Mouse (Mus musculus) Patski (cell line): ENCODE measurements at regions not wholly inside any gene's neighbourhood (a gene's known extent, or its start where the extent isn't known, plus 50 kb on each side); places are given as distances from the start of the nearest gene placed in this dataset.
A peak's percentile ranks its signal among the peaks of the same experiment; 100 is the strongest.

Experiments
- ATAC-seq: fragments of 100-300 bp; one replicate; pipeline ENCODE4 v1.8.0; 2021
- CTCF ChIA-PET: fragments of 350-600 bp; sonication (Branson Sonifier 250); formaldehyde crosslinking; loops from one replicate; lab custom pipeline; 2022; ENCODE audit warnings: inconsistent platforms; lab: Charles Lee
- POLR2A ChIA-PET: fragments of 350-600 bp; sonication (Branson Sonifier 250); formaldehyde crosslinking; loops from one replicate; lab custom pipeline; 2022; ENCODE audit warnings: antibody characterized with exemption, inconsistent platforms; lab: Charles Lee
- DNase-seq: peaks from one replicate; pipeline ENCODE4 v3.0.0-alpha.2; 2011; ENCODE audit warnings: low read depth, low spot score
- H3K27me3 ChIP-seq: fragments of 371-371 bp; one replicate; pipeline ENCODE4 v1.5.1; 2021
- CTCF ChIP-seq: fragments of 100-300 bp; IDR thresholded peaks from one replicate; pipeline ENCODE4 v1.5.1; 2021
- in situ Hi-C: fragments of 300-500 bp; cut with MboI; formaldehyde crosslinking; loops from 3 replicates; pipeline ENCODE4 v1.11.1; 2018; ENCODE audit warnings: low pct_unique_long_range_greater_than_20kb, mixed read lengths

- POLR2A ChIA-PET = no interaction called here
Observed at GRCm38 (mm10) chr8:7721880-7722279, 939.2 kb downstream of the Efnb2 start.

GRCm38 (mm10) chr8:7718898-7719696, 941.9 kb downstream of the Efnb2 start:
- ATAC-seq (no peak), DNase-seq (no peak)
- ChIA-PET POLR2A (no interaction called here), CTCF (no interaction called here)
- TF ChIP-seq CTCF = no peak
- in situ Hi-C loops = no loop called here
- no peaks in the 10 kb centered on the region for H3K27me3 ChIP-seq

More at GRCm38 (mm10) chr8:7721880-7722279, 939.2 kb downstream of the Efnb2 start:
- DNase-seq = no peak
- no peak for ATAC-seq
- H3K27me3 ChIP-seq = no peaks in the 10 kb centered on the region
- in situ Hi-C loops = no loop called here
- CTCF ChIA-PET = interaction anchor here (0.6 kb wide), 1 partner anchor 10 kb away, joined by 3 read pairs; no protein-coding TSS in a partner anchor
- no peak for TF ChIP-seq CTCF

GRCm38 (mm10) chr8:7710764-7711163, 950.3 kb downstream of the Efnb2 start:
- in situ Hi-C loops = no loop called here
- ChIA-PET POLR2A (no interaction called here), CTCF (no interaction called here)

GRCm38 (mm10) chr8:7709406-7709805, 951.6 kb downstream of the Efnb2 start:
- TF ChIP-seq CTCF = no peak
- in situ Hi-C loops = no loop called here
- CTCF ChIA-PET = no interaction called here

More at GRCm38 (mm10) chr8:7710764-7711163, 950.3 kb downstream of the Efnb2 start:
- TF ChIP-seq CTCF = no peak
- DNase-seq (peak; percentile 35), ATAC-seq (peak; percentile 44)
- no peaks in the 10 kb centered on the region for H3K27me3 ChIP-seq

GRCm38 (mm10) chr8:7691355-7691996, 969.6 kb downstream of the Efnb2 start:
- in situ Hi-C loops = no loop called here
- DNase-seq (no peak), ATAC-seq (no peak)
- H3K27me3 ChIP-seq = no peaks in the 10 kb centered on the region
- ChIA-PET POLR2A (no interaction called here), CTCF (interaction anchor here (2.7 kb wide), 1 partner anchor 8 kb away, joined by 16 read pairs; no protein-coding TSS in a partner anchor)
- TF ChIP-seq CTCF = no peak

More at GRCm38 (mm10) chr8:7709406-7709805, 951.6 kb downstream of the Efnb2 start:
- POLR2A ChIA-PET = no interaction called here
- peak; percentile 78 for ATAC-seq
- DNase-seq = peak; percentile 63
- no peaks in the 10 kb centered on the region for H3K27me3 ChIP-seq

- in situ Hi-C loops = no loop called here
- CTCF ChIA-PET = no interaction called here
- DNase-seq (no peak), ATAC-seq (no peak)
- TF ChIP-seq CTCF = no peak
- POLR2A ChIA-PET = no interaction called here
- no peaks in the 10 kb centered on the region for H3K27me3 ChIP-seq
Observed at GRCm38 (mm10) chr8:7653804-7654203, 1007.2 kb downstream of the Efnb2 start.
